Mouse (Mus musculus): Measurements from ENCODE around the gene Tnfrsf23. TPM values are rescaled to one million over a fixed set of nuclear protein-coding genes. Genes with fewer than 3 reads are reported as not detected.
"Not testable (repeated sequence)": the region's sequence is repeated elsewhere in the genome, so short reads cannot be mapped to it uniquely, and the experiment has no call there.

Tnfrsf23 gene
- 1 to 10 TPM; 3.5 to 4.2 TPM for total RNA-seq (2021)
- long read RNA-seq, experiment 1 = 0 reads
- long read RNA-seq, experiment 2 = 0 reads

GRCm38 (mm10) chr7:143685359-143686067 is at the start of gene Tnfrsf23:
TSS of gene Tnfrsf23 (minus strand) at chr7:143685872.
- peak in 1 of 2 experiments; percentile 46 for DNase-seq (ENCODE audit: low spot score in 2 of 2)

GRCm38 (mm10) chr7:143733746-143734145 is 48.1 kb upstream of the Tnfrsf23 start:
- no peak for DNase-seq (ENCODE audit: low spot score in 2 of 2)

DNA sequence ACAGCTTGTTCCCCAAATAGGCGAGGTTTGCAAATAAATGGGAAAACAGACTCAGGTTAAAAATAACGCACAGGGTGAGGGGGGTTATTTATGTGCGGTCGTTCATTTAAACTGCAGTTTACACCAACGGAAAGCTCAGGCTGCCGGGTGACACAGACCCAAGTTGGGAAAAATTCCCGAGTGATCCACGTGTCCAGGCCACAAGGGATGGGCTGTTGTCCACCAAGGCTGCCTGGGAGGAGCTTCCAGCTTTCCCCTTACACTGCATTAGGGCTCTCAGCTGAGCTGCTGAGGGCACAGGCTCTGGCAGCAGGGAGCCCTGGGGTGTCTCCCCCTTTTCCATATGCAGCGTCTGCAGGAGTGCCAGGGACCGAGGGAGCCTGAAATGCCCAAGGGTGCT is 44.2 kb upstream of the Tnfrsf23 start:
- DNase-seq (ENCODE audit: low spot score in 2 of 2) = no peak

GRCm38 (mm10) chr7:143726396-143726795 is 40.7 kb upstream of the Tnfrsf23 start:
- DNase-seq (ENCODE audit: low spot score in 2 of 2) = no peak

GRCm38 (mm10) chr7:143723841-143724240 is 38.2 kb upstream of the Tnfrsf23 start:
- no peak for DNase-seq (ENCODE audit: low spot score in 2 of 2)

DNA sequence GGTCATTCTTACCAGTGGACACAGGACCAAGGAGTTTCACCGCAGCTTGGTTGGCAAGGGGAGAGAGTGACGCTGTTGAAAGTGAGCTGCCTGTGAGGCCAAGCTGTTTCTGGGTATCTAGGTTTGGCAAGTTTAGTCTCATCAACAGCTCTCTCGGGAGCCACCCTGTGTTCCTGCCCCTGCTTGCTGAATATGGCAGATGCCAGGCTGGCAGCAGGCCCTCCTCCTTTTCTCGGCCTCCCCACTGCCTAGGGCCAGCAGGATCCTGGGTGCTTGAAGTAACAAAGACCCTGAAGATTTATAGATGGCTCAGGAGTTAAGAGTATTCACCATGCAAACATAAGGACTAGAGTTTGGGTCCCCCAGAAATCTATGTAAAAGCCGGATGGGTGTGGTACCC is 37.0 kb upstream of the Tnfrsf23 start:
- no peak for DNase-seq (ENCODE audit: low spot score in 2 of 2)

GRCm38 (mm10) chr7:143717811-143718210 is 32.1 kb upstream of the Tnfrsf23 start:
- DNase-seq (ENCODE audit: low spot score in 2 of 2) = no peak

- no peak for DNase-seq (ENCODE audit: low spot score in 2 of 2)
Observed at GRCm38 (mm10) chr7:143713421-143713820, 27.7 kb upstream of the Tnfrsf23 start.

- no peak for DNase-seq (ENCODE audit: low spot score in 2 of 2)
Observed at GRCm38 (mm10) chr7:143712771-143713348, 27.2 kb upstream of the Tnfrsf23 start.

GRCm38 (mm10) chr7:143712023-143712422 is 26.4 kb upstream of the Tnfrsf23 start:
- no peak for DNase-seq (ENCODE audit: low spot score in 2 of 2)

DNA sequence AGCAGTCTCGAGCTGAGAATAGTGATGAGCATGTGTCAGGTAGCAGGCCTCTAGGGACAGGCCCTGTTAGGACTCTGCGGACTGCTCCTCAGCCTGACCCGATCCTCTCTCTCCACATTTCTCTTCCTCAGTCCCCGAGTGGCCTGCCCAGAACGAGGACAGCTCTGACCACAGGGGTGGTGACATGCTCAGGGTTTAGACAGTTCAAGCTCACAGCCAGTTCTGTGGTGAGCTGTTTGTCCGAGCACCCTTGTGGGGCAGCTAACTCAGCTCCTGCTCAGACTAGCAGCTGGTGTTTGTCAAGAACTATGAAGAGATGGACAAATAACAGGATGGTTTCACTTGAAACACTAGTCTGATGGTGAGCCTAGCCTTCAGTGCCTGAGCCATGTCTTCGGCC is 25.7 kb upstream of the Tnfrsf23 start:
- no peak for DNase-seq (ENCODE audit: low spot score in 2 of 2)

DNA sequence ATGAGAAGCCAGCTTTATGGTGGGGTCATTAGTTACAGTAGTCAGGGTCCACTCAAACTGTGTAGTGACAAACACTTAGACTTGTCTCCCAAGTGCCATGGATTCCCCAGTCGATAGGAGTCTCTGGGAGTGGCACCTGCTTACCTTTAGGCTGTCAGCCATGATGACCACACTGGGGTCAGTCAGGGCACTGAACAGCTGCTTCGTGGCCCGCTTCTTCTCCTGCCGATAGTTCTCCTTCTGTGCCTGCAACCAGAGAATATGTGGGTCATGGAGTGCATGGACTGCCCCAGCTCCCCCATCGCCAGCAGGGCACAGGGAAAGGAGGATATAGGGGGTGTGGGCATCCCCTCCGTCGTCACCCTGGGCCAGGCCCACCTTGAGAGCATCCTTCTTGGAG is 23.7 kb upstream of the Tnfrsf23 start:
- no peak for DNase-seq (ENCODE audit: low spot score in 2 of 2)

DNA sequence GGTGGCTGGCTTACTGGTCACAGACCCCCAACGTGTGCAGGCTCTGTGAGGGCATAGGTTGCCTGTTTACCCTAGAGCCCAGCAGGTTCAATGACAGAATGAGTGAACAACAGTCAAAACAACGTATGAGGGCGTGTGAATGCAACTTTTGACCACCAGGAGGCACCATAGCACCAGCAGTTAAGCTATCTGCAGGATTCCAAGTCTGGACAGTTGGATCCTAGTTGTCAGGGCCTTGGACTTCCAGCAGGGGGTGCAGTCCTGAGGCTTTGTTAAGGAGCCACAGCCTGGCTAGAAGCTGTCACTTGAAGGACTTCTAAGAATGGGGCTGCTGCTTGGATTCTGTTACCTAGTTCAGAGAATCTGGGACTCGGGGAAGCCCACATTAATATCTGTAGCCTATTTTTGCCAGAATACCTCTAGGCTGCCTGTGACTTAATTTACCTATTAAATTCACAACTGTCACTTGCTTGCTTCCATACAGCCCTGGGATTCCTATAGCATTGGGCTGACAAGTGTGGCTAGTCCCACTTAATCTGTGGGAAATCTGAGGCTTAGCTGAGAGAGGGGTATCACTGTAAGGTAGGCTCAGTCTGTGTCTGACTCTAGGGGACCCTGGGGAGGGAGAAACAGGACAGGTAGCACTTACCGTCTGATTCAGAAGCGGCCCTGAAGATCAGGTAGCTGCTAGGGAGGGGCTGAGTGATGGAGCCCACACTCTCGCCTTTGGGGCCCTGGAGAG is 21.2 kb upstream of the Tnfrsf23 start:
- DNase-seq (ENCODE audit: low spot score in 2 of 2) = peak; percentile 78 to 85

GRCm38 (mm10) chr7:143696140-143696539 is 10.5 kb upstream of the Tnfrsf23 start:
- DNase-seq (ENCODE audit: low spot score in 2 of 2) = no peak

DNA sequence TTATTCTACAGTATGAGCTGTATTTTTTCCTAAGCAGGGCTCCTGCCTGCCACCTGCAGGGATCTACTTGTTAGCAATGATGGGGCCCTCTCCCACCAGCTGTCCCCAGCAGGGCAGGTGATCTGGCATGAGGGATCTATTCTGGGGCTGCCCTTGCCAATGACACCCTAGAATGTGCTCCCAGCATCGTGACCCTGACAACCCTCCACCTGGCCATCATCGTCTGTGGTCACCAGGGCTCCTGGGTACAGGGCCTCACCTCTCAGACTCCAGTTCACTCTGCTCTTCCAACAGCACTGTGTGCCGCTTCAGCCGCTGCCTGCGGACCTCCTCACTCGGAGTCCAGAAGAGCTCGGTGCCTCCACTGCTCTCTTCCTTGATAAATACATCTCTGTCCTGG is 8.9 kb upstream of the Tnfrsf23 start:
- no peak for DNase-seq (ENCODE audit: low spot score in 2 of 2)

DNA sequence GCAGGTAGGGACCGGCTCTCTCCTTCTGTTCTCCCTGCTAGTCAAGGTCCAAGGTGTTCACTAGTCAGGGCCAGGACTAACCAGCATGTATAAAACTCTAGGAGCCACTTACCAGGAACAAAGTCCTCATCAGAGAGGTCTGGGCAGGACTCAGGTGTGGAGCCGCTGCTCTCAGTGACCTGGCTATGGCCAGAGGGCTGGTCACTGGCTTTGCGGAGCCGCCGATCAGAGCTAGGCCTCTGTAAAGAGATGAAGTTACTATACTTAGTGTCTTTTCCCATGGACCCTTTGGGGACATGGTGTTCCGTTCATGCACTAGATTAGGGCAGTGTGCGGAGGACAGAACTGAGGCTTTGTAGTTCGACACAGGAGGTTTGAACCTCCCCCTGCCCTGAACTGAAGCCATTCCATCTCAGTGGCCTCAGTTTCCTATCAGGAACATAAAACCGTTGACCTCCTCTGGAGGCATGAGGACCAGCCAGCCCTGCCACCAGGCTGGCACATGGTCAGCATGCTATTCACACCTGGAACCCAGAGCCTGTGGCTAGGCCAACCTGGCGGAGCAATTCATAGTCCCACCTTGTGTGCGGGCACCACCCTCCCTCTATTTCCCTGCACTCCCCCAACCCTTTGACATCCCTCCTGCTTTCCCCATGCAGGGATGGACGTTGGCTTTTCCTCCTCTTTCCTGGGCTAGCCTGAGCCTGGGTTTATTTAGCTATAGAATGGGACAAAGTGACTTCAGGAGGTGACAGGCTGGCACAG is 7.3 kb upstream of the Tnfrsf23 start:
- no peak for DNase-seq (ENCODE audit: low spot score in 2 of 2)

DNA sequence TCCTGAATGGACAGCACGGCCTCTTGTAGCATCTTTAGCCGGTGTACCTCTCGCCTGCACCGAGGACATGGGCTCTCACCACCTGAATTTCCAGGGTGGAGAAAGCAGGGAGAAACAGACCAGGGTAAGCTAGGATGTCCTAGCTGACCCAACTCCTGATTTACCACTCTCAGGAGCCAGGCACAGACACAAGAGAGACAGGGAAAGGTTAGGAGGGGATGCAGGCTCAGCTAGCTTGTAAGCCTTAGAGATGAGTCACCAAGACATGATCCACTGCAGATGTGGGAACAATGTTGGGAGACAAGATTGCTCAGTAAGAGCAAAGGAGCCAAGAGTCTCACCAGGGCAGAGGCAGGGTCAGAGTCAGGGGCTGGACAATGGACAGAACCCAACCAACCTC is 6.2 kb upstream of the Tnfrsf23 start:
- no peak for DNase-seq (ENCODE audit: low spot score in 2 of 2)

DNA sequence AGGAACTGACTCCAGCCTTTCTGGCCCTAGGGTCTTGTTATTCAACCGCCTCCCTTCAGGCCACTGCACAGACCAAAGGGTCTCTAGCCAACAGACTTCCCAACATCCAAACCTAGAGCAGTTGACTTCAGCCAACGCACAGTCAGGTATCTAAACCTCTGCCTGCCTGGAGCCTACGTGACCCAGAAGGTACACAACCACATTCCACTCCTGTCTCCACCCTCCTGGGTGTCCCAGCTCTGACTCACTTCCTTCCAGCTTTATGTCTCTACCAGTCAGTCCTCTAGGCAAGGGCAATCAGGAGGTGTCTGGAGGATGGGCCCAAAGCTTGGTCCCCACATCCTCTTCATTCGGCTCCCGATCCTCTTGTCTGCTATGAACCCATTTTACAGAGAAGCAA is 5.5 kb upstream of the Tnfrsf23 start:
- DNase-seq (ENCODE audit: low spot score in 2 of 2) = no peak

- no peak for DNase-seq (ENCODE audit: low spot score in 2 of 2)
Observed at GRCm38 (mm10) chr7:143689946-143690345, 4.3 kb upstream of the Tnfrsf23 start.

- no peak for DNase-seq (ENCODE audit: low spot score in 2 of 2)
Observed at GRCm38 (mm10) chr7:143689481-143689880, 3.8 kb upstream of the Tnfrsf23 start.

DNA sequence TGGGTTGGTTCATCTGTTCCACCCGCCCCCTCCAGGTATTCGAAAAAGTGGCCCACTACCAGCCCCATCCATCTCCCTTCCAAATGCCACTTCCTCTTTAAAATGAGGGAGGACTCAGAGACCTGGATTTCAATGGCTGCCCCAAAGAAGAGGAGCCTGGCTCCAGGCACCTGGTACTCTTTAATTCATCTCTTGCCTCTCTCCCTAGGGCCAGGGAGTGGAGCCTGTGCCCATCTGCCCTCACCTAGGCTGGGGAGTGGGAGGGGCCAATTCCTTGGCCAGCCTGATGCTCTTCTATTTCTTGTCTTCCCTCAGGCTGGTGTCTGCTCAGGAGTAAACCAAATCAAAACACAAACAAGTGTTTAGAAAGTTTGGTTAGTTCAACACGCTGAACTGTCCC is 1.0 kb upstream of the Tnfrsf23 start:
- DNase-seq (ENCODE audit: low spot score in 2 of 2) = not testable (repeated sequence)
